Mouse (Mus musculus) heart, embryonic 16.5 days (tissue): Measurements from ENCODE around the gene Ccdc142. TPM values are rescaled to one million over a fixed set of nuclear protein-coding genes. Genes with fewer than 3 reads are reported as not detected.

Experiments used
- ATAC-seq: fragments of 200-750 bp; cut with Nextera tagmentation; replicated peaks from 2 replicates; pipeline ENCODE4 v1.8.0; 2017; ENCODE audit warnings: moderate number of reproducible peaks; ENCODE audit not compliant: insufficient read depth, low FRiP score; ENCODE audit errors: extremely low read depth
- H3K27ac ChIP-seq: fragments of 300-500 bp; sonication (generic); 2 replicates; pipeline ENCODE4 v1.5.1; 2014; ENCODE audit warnings: mild to moderate bottlenecking, low read length, control low read depth, moderate library complexity
- H3K27me3 ChIP-seq: fragments of 300-500 bp; sonication (generic); 2 replicates; pipeline ENCODE4 v1.6.1; 2014; ENCODE audit warnings: low read length, mixed read lengths; ENCODE audit not compliant: control insufficient read depth, insufficient read depth
- H3K36me3 ChIP-seq: fragments of 300-500 bp; sonication (generic); 2 replicates; pipeline ENCODE4 v1.6.1; 2014; ENCODE audit not compliant: control insufficient read depth, insufficient read depth
- H3K4me1 ChIP-seq: fragments of 300-500 bp; sonication (generic); 2 replicates; pipeline ENCODE4 v1.6.1; 2014; ENCODE audit warnings: low read length, mixed read lengths; ENCODE audit not compliant: control insufficient read depth, insufficient read depth
- H3K4me2 ChIP-seq: fragments of 300-500 bp; sonication (generic); 2 replicates; pipeline ENCODE4 v1.6.1; 2014; ENCODE audit warnings: low read depth, mild to moderate bottlenecking, control low read depth, low read length
- H3K4me3 ChIP-seq: fragments of 300-500 bp; sonication (generic); 2 replicates; pipeline ENCODE4 v1.5.1; 2014; ENCODE audit warnings: mild to moderate bottlenecking, control low read depth, low read length
- H3K9ac ChIP-seq: fragments of 300-500 bp; sonication (generic); 2 replicates; pipeline ENCODE4 v1.6.1; 2014; ENCODE audit warnings: low read length, control low read depth
- H3K9me3 ChIP-seq: fragments of 300-500 bp; sonication (generic); replicated peaks from 2 replicates; pipeline ENCODE4 v1.6.1; 2016; ENCODE audit warnings: low read length; ENCODE audit not compliant: control insufficient read depth
- WGBS: fragments of 180-500 bp; shearing (Covaris S2); extraction: QIAGEN DNeasy Blood & Tissue Kit; methylation state at CpG from one replicate; pipeline ENCODE4 v1.1.7; 2014; 5-methylcytosine and 5-hydroxymethylcytosine counted together
- polyA plus RNA-seq: library from polyadenylated mRNA; unstranded; fragments of >200 nt; fragmentation: Nextera tagmentation; extraction: Ambion mirVana; gene quantifications from 2 replicates; pipeline ENCODE4 v1.2.1, GENCODE M21; 2015

Ccdc142 gene
- polyA plus RNA-seq = 2.0 and 2.6 TPM in 2 replicates

DNA sequence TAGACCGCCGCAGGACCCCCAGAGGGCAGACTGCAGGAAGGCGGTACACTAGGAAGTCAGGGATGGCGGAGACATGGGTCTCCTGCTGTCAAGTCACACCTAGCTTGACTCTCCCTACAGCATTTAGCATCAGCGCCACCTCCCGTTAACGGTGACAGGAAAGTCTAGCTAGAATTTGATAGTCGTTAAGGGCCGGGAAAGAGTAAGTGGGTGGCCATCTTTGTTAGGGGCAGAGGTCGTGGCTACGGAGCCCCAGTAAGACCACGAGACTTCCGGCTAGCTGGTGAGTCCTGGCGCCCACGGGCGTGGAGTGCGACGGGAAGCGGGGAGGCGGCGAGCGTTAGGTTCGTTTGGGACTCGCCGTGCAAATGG, at the start of gene Ccdc142, which contains the start of gene Gm42688:
TSS of gene Ccdc142 (plus strand) at position 286 of the 372 bp plus-strand sequence.
TSS of gene Gm42688 (plus strand) at position 302 of the 372 bp plus-strand sequence.
- H3K27ac ChIP-seq = peak within 1 kb of the TSS; percentile 87
- peak; percentile 86 for ATAC-seq

DNA sequence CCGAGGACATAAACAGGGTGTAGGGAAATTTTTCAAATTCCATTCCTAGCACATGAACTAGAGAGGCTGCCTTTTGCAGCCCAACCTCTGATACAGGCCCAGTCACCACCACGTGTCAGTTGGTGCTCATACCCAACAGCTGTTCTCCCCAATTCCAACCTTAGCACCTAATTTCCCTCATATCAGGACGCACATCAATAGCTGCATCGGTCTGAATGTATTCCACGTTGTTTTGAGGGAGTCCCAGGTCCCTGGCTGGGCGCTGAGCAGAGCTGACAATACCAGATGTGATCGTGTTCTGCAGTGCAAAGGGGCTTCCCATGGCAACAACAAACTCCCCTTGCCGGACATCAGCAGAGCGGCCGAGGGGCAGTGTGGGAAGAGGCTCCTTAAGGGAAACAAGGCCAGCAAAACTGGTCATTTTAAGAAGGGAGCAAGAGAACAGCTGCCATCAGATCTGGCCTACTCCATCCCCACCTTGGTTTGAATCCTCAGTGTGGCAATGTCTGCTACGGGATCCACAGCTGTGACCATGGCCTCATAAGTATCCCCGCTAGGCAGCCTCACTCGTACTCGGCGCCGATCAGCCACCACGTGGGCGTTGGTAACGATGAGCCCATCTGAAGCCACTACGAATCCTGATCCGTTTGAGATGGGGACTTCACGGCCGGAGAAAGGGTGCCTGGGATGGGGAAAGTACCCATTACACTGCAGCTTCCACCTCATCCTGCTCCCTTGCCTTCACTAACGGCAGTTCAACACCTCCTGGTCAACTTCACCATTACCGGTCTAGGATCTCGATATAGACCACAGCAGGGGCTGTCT, 48.1 kb upstream of the Ccdc142 start:
- peak; percentile 1; the same call in 1 of the 2 replicates for ATAC-seq
- peak overlapping the region; percentile 88 for H3K9ac ChIP-seq
- WGBS = 2% methylated on average over 26 of the region's 26 CpGs
- H3K4me1 ChIP-seq = peaks cover 22% of the 10 kb centered on the region
- H3K36me3 ChIP-seq = peaks cover 30% of the 10 kb centered on the region
- H3K27ac ChIP-seq = peak overlapping the region; percentile 89
- no peaks in the 10 kb centered on the region for H3K9me3 ChIP-seq
- peak overlapping the region; percentile 96 for H3K4me2 ChIP-seq
- H3K27me3 ChIP-seq = no peaks in the 10 kb centered on the region
- peak overlapping the region; percentile 73 for H3K4me3 ChIP-seq

More for the DNA sequence above, at the start of gene Ccdc142, which contains the start of gene Gm42688:
- Histone ChIP-seq H3K27me3 (peaks cover 3% of the 10 kb centered on the region), H3K36me3 (no peaks in the 10 kb centered on the region), H3K9ac (peak within 1 kb of the TSS; percentile 92), H3K4me3 (peak within 1 kb of the TSS; percentile 81), H3K9me3 (no peaks in the 10 kb centered on the region), H3K4me1 (peaks cover 17% of the 10 kb centered on the region), H3K4me2 (peak within 1 kb of the TSS; percentile 97)
- WGBS = under 1% methylated on average over 25 of the region's 25 CpGs

- Histone ChIP-seq H3K4me1 (peaks cover 22% of the 10 kb centered on the region), H3K36me3 (peaks cover 30% of the 10 kb centered on the region), H3K9me3 (no peaks in the 10 kb centered on the region), H3K27ac (peak within 1 kb of the TSS; percentile 89), H3K4me2 (peak within 1 kb of the TSS; percentile 96), H3K27me3 (no peaks in the 10 kb centered on the region; the same call in 1 of the 2 replicates), H3K9ac (peak within 1 kb of the TSS; percentile 88), H3K4me3 (peak within 1 kb of the TSS; percentile 73)
- peak; percentile 95 for ATAC-seq
- WGBS = under 1% methylated on average over 64 of the region's 64 CpGs
Observed at GRCm38 (mm10) chr6:83054074-83054851, 47.1 kb upstream of the Ccdc142 start, which contains the start of gene Aup1. TSS of gene Aup1 (plus strand) at chr6:83054521.

DNA sequence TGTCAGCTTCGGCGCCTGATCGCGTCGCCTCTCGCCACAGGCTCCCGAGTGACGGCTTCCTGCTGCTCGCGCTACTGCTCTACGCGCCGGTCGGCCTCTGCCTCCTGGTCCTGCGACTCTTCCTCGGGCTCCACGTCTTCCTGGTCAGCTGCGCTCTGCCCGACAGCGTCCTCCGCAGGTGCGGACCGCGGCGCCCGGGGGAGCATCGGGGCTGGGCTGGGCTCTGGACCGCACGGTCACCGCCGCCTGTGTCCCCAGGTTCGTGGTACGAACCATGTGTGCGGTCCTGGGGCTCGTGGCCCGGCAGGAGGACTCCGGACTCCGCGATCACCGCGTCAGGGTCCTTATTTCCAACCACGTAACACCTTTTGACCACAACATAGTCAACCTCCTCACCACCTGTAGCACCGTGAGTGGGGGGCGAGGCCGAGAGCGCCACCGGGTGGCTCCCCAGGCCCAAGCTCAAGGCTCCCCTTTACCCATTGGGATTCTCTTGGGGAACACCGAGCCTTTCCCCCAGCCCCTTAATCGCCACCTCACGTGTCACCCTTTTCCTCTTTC, 46.5 kb upstream of the Ccdc142 start, which contains the start of gene Htra2:
TSS of gene Htra2 (minus strand) at position 403 of the 561 bp plus-strand sequence.
- peak; percentile 37 for ATAC-seq
- Histone ChIP-seq H3K27me3 (peaks cover under 1% of the 10 kb centered on the region; the same call in 1 of the 2 replicates), H3K4me1 (peaks cover 22% of the 10 kb centered on the region), H3K36me3 (peaks cover 30% of the 10 kb centered on the region), H3K9me3 (no peaks in the 10 kb centered on the region), H3K9ac (peak within 1 kb of the TSS; percentile 88), H3K4me3 (peak within 1 kb of the TSS; percentile 73), H3K4me2 (peak within 1 kb of the TSS; percentile 96), H3K27ac (peak within 1 kb of the TSS; percentile 89)
- under 1% methylated on average over 50 of the region's 50 CpGs for WGBS

DNA sequence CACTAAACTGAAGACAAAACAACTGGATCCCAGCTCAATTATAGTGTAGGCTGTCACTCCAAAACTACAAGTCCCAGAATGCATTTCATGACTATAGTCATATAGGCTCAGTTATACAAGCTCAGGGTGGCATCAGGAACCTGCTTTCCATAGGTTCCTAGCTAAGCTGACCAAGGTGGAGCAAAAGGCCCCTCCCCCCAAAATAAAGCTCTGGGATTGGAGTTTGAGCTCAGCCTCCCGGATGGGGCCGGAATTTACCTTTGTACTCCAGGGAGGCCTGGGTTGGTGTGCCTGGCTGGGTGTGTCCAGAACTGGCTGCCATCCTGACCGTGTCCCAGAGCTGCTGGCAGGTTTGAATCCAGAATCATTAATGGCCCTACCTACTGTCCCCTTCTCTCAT, 43.6 kb upstream of the Ccdc142 start, which contains the start of gene Dqx1:
TSS of gene Dqx1 (plus strand) at position 55 of the 400 bp plus-strand sequence.
- H3K9ac ChIP-seq = no peak within 1 kb of the TSS
- no peaks in the 10 kb centered on the region for H3K9me3 ChIP-seq
- no peak for ATAC-seq
- WGBS = 55% methylated on average over 3 of the region's 3 CpGs
- no peak within 1 kb of the TSS for H3K27ac ChIP-seq
- no peak within 1 kb of the TSS for H3K4me3 ChIP-seq
- peaks cover 17% of the 10 kb centered on the region for H3K4me1 ChIP-seq
- H3K27me3 ChIP-seq = peaks cover 25% of the 10 kb centered on the region
- no peak within 1 kb of the TSS for H3K4me2 ChIP-seq
- H3K36me3 ChIP-seq = peaks cover 16% of the 10 kb centered on the region

GRCm38 (mm10) chr6:83058725-83059124, 42.7 kb upstream of the Ccdc142 start:
- Histone ChIP-seq H3K27me3 (peaks cover 34% of the 10 kb centered on the region), H3K4me3 (no peak overlapping the region), H3K4me1 (peaks cover 9% of the 10 kb centered on the region), H3K27ac (no peak overlapping the region), H3K36me3 (peaks cover 16% of the 10 kb centered on the region), H3K4me2 (no peak overlapping the region), H3K9me3 (no peaks in the 10 kb centered on the region), H3K9ac (no peak overlapping the region)
- 77% methylated on average over 2 of the region's 2 CpGs for WGBS
- no peak for ATAC-seq

DNA sequence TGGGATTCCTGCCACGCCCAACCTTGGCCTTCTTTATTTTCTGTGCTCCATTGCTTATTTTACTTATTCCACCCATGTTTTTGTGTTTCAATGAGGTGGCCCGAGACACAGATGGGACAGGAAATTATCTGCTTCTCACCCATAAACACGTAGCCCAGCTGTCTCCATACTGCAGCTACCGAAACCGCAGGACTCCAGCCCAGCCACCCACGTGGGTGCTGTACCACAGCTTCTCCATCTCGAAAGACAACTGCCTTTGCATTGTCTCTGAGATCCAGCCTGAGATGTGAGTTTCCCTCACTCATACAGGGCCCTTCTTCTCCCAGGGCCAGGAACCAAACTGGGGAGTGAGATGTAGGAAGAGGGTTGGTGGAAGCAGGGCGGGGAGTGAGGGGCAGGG, 35.4 kb upstream of the Ccdc142 start:
- no peak overlapping the region for H3K9ac ChIP-seq
- no peaks in the 10 kb centered on the region for H3K9me3 ChIP-seq
- H3K4me3 ChIP-seq = no peak overlapping the region
- 37% methylated on average over 8 of the region's 8 CpGs for WGBS
- no peak overlapping the region for H3K4me2 ChIP-seq
- H3K27me3 ChIP-seq = peaks cover 95% of the 10 kb centered on the region
- H3K36me3 ChIP-seq = no peaks in the 10 kb centered on the region
- peaks cover 9% of the 10 kb centered on the region; the same call in 1 of the 2 replicates for H3K4me1 ChIP-seq
- H3K27ac ChIP-seq = no peak overlapping the region
- no peak for ATAC-seq

DNA sequence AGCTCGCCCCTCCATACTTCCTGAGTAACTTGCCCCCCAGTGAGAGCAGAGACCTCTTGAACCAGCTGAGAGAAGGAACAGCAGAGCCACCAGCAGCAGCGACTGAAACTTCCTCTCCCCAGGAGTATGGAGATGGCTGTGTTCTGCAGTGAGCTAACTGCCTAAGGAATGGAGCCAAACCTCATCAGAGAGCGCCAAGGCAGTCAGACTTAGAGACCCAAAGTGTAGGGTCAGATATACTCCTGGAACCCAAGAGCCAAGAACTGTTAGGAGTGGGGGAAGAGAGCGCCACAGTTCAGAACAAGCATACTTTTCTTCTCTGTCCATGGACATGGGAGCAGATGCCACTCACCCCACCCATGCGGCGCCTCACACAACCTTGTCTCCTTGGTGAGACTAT, 35.0 kb upstream of the Ccdc142 start:
- Histone ChIP-seq H3K9ac (no peak overlapping the region), H3K4me1 (peaks cover 12% of the 10 kb centered on the region; the same call in 1 of the 2 replicates), H3K27me3 (peaks cover 96% of the 10 kb centered on the region), H3K9me3 (no peaks in the 10 kb centered on the region), H3K4me2 (no peak overlapping the region), H3K36me3 (no peaks in the 10 kb centered on the region), H3K27ac (no peak overlapping the region), H3K4me3 (no peak overlapping the region)
- ATAC-seq = no peak
- 26% methylated on average over 6 of the region's 6 CpGs for WGBS
